Mouse (Mus musculus): Measurements from ENCODE around the gene Irx1. TPM values are rescaled to one million over a fixed set of nuclear protein-coding genes. Genes with fewer than 3 reads are reported as not detected.

Gene Irx1
- 3.8 and 4.0 TPM in 2 replicates for polyA plus RNA-seq (2014; fragmentation: Nextera tagmentation; extraction: Ambion mirVana)

DNA sequence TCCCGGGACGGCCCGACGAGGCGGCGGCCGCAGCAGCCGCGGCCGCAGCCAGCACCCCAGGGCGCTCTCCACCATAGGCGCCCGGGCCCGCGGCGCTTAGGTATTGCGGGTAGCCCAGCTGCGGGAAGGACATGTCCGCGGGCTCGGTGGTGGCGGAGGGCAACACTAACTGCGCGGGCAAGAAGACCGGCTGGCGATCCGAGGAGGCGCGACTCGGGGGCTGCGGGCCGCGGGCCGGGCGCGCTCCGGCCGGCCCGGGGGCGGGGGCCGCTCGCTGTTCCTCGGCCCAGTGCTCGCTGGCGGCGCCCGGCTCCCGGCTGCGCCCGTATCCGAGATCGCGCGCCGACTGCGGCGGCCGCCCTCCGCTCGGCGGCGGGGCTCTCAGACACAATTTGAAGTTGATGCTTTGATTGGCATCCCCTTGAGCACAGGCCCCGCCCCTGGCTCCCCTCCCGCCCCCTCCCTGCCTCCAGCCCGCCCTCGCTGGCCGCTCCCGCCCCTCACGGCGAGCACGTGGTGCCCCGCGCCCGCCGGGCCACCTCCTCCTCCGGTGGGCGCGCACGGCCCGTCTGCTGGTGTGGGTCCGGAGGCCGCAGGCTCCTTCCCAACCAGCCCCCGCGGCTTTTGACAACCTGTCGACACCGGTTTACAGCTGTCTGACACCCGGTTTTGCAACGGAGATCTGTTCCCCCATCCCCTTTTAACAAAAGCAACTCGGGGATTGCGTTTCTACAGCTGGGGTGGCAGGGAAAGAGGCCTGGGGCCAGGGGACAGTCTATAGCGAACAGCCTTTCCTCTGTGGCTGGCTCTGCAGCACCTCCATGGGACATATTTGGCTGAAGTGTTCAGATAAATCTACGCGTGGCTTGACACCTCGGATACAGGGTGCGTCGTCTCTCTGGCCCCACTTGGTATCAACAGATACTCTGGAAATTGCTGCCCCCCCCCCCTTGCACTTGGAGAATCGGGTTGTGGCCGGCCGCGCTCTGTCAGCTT lies at the start of gene Irx1:
TSS of gene Irx1 (minus strand) at position 368 of the 996 bp plus-strand sequence.
- H3K27ac ChIP-seq (replicated peaks; ENCODE audit: low read depth, low read length) = peak within 1 kb of the TSS; percentile 55; the same call in 1 of the 2 replicates
- H3K9me3 ChIP-seq (ENCODE audit: control insufficient read depth, low read length) = no peaks in the 10 kb centered on the region
- peak within 1 kb of the TSS; percentile 57 for H3K4me3 ChIP-seq (ENCODE audit: low read depth, low read length)
- peak; percentile 69 for DNase-seq (ENCODE audit: low spot score)
- H3K4me2 ChIP-seq (ENCODE audit: low read depth, low read length) = peak within 1 kb of the TSS; percentile 81
- peaks cover 94% of the 10 kb centered on the region for H3K27me3 ChIP-seq (replicated peaks; ENCODE audit: control insufficient read depth, insufficient read depth, low read length)
- H3K36me3 ChIP-seq (ENCODE audit: control insufficient read depth, insufficient read depth, low read length) = no peaks in the 10 kb centered on the region
- ATAC-seq (ENCODE audit: low read depth) = peak; percentile 60
- H3K4me1 ChIP-seq (ENCODE audit: control insufficient read depth, insufficient read depth, low read length) = no peaks in the 10 kb centered on the region; the same call in 1 of the 2 replicates
- WGBS = under 1% methylated on average over 41 of the region's 100 CpGs
- H3K9ac ChIP-seq (ENCODE audit: low read depth, low read length) = peak within 1 kb of the TSS; percentile 75

DNA sequence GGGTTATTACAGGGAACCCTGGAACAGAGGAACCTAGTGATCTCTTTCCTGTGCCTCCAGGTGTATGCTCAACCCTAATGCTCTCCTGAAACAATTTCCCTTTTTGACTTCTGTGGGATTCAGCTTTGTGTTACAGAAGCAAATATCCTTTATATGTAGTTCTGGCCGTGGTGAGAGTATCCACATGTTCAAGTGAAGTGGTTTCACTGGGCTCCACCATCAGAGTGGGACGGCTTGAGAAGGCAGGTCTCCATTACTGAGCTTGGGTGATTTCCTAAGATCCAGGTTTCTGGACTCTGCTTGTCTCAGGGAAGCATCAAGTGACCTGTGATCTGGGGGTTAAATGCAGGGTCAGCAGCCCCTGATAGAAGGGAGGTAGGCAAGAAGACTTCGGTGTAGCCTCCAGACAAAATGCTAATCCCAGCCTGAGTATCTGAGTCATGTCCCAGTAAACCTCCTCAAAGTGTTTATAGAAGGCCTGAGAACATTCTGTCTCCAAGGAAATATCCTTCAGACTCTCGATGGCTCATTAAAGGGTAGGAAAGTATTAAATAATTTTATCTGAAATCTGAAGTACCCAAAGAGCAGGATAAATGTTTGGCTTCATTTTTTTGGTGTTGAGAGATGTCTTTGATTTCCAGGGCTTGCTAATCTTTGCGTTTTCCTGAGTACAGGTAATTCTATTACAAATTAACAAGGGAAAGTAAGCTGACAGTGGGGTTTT lies 16.6 kb upstream of the Irx1 start:
- H3K27me3 ChIP-seq (replicated peaks; ENCODE audit: control insufficient read depth, insufficient read depth, low read length) = peaks cover 15% of the 10 kb centered on the region
- no peak overlapping the region for H3K4me2 ChIP-seq (ENCODE audit: low read depth, low read length)
- H3K9me3 ChIP-seq (ENCODE audit: control insufficient read depth, low read length) = no peaks in the 10 kb centered on the region
- ATAC-seq (ENCODE audit: low read depth) (no peak), DNase-seq (ENCODE audit: low spot score) (no peak)
- no peak overlapping the region for H3K4me3 ChIP-seq (ENCODE audit: low read depth, low read length)
- no peaks in the 10 kb centered on the region for H3K36me3 ChIP-seq (ENCODE audit: control insufficient read depth, insufficient read depth, low read length)
- H3K4me1 ChIP-seq (ENCODE audit: control insufficient read depth, insufficient read depth, low read length) = no peaks in the 10 kb centered on the region
- no peak overlapping the region for H3K27ac ChIP-seq (replicated peaks; ENCODE audit: low read depth, low read length)
- no peak overlapping the region for H3K9ac ChIP-seq (ENCODE audit: low read depth, low read length)
- 33% methylated on average over 5 of the region's 5 CpGs for WGBS

DNA sequence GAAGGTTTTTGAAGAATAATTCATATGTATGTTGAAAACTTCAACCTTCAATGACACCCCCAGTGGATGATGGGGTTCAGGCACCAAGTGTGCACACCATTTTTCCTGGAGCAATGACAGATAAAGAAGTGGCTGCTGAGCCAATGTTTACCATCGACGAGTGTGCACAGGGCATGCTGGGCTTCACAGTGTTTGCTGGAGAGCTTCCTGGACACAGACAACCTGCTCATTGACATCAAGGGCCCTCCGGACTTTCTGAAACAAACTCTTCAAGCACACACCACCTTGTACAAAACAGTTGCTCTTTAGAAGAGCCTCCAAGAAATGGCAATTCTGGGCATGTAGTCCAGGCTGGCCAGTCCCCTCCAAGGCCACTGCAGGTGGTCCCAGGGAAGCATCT lies 12.2 kb upstream of the Irx1 start:
- no peak for DNase-seq (ENCODE audit: low spot score)
- no peaks in the 10 kb centered on the region for H3K4me1 ChIP-seq (ENCODE audit: control insufficient read depth, insufficient read depth, low read length)
- H3K4me3 ChIP-seq (ENCODE audit: low read depth, low read length) = no peak overlapping the region
- H3K36me3 ChIP-seq (ENCODE audit: control insufficient read depth, insufficient read depth, low read length) = no peaks in the 10 kb centered on the region
- 87% methylated on average over 3 of the region's 3 CpGs for WGBS
- H3K9me3 ChIP-seq (ENCODE audit: control insufficient read depth, low read length) = no peaks in the 10 kb centered on the region
- no peak for ATAC-seq (ENCODE audit: low read depth)
- peaks cover 23% of the 10 kb centered on the region for H3K27me3 ChIP-seq (replicated peaks; ENCODE audit: control insufficient read depth, insufficient read depth, low read length)
- no peak overlapping the region for H3K4me2 ChIP-seq (ENCODE audit: low read depth, low read length)
- H3K9ac ChIP-seq (ENCODE audit: low read depth, low read length) = no peak overlapping the region
- no peak overlapping the region for H3K27ac ChIP-seq (replicated peaks; ENCODE audit: low read depth, low read length)

DNA sequence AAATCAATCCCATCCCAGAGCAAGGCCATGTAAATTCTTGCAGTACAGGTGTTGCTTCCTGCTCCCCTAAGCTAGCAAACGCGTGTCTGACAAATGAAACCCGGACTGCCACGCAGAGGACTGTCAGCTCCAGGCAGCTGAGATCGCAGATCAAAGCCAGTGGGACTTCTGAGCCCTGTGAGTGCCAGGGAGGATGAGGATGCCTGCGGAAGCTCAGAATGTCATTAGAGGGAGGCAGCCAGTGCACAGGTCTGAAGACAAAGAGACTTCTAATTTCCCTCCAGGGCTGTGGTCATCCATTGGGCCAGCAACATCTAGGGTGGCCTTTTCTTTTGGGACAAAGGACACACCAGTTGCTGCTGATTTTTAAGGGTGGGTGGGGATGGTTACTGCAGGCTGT lies 4.8 kb upstream of the Irx1 start:
- WGBS = under 1% methylated on average over 6 of the region's 6 CpGs
- Histone ChIP-seq H3K4me2 (ENCODE audit: low read depth, low read length) (no peak overlapping the region), H3K27ac (replicated peaks; ENCODE audit: low read depth, low read length) (no peak overlapping the region), H3K4me1 (ENCODE audit: control insufficient read depth, insufficient read depth, low read length) (no peaks in the 10 kb centered on the region; the same call in 1 of the 2 replicates), H3K27me3 (replicated peaks; ENCODE audit: control insufficient read depth, insufficient read depth, low read length) (peaks cover 90% of the 10 kb centered on the region), H3K36me3 (ENCODE audit: control insufficient read depth, insufficient read depth, low read length) (no peaks in the 10 kb centered on the region), H3K9ac (ENCODE audit: low read depth, low read length) (no peak overlapping the region), H3K4me3 (ENCODE audit: low read depth, low read length) (no peak overlapping the region), H3K9me3 (ENCODE audit: control insufficient read depth, low read length) (no peaks in the 10 kb centered on the region)
- no peak for DNase-seq (ENCODE audit: low spot score)
- no peak for ATAC-seq (ENCODE audit: low read depth)

DNA sequence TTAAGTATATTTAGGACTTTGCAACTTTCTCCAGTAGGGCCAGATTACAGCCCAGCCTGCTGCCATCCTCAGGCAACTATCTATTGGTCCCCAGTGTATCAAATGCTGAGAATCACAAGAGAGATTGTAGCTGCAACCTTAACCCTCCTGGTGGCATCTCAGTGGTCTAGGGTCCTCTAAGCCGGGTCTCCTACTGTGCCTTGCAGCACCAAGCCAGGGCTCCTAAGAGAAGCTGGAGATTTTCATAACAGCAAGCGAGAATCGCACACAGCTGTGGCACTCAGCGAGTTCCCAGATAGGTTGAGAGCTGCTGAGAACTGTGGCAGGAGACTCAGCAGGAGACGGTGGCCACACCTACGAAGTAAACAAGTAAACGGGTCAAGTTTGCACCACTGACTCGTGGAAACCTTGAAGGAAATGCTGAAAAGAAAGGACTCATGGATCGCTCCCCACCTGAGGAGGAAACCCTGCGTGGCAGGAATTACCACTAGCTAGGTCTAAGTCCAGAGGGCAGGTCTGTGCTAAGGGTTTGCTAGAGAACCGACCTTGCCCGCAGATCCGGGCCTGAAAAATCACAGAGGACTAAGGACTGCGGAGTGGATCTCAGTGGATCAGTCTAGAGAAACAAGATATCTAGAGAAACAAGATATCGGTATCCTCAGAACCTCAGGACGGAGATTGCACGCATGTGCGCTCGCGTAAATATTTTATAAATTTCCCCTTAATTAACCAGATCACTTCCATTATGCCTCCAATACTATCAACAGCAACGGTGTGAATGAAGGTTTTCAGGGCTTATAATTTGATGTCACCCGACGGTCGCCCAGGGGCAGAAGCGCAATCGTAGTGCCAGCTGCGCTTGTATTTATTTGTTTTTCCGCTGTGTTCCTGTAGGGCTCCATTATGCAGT lies 4.1 kb upstream of the Irx1 start:
- no peaks in the 10 kb centered on the region for H3K9me3 ChIP-seq (ENCODE audit: control insufficient read depth, low read length)
- no peaks in the 10 kb centered on the region; the same call in 1 of the 2 replicates for H3K4me1 ChIP-seq (ENCODE audit: control insufficient read depth, insufficient read depth, low read length)
- H3K27me3 ChIP-seq (replicated peaks; ENCODE audit: control insufficient read depth, insufficient read depth, low read length) = peaks cover 96% of the 10 kb centered on the region
- no peak overlapping the region for H3K4me3 ChIP-seq (ENCODE audit: low read depth, low read length)
- no peak overlapping the region for H3K4me2 ChIP-seq (ENCODE audit: low read depth, low read length)
- DNase-seq (ENCODE audit: low spot score) (no peak), ATAC-seq (ENCODE audit: low read depth) (no peak)
- no peaks in the 10 kb centered on the region for H3K36me3 ChIP-seq (ENCODE audit: control insufficient read depth, insufficient read depth, low read length)
- 2% methylated on average over 28 of the region's 28 CpGs for WGBS
- H3K9ac ChIP-seq (ENCODE audit: low read depth, low read length) = no peak overlapping the region
- no peak overlapping the region for H3K27ac ChIP-seq (replicated peaks; ENCODE audit: low read depth, low read length)

DNA sequence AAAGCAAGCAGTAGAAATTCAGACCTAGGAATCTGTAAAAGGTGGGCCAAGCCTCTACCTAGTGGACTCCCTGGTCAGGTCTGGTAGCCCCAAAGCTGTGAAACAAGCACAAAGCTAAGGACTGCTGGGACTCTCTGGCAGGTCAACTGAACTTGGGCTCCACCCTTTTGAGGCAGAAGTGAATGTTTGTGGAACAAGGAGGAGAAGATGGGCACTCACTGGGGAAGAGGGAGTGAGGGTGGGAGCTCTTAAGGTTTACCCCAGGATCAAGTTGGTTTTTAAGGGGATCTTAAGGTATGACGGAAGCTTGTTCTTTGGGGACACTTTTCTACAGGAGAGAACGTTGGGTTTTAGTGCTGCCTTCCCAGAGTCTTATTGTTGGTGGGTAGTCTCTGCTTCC lies 3.1 kb upstream of the Irx1 start:
- no peaks in the 10 kb centered on the region for H3K9me3 ChIP-seq (ENCODE audit: control insufficient read depth, low read length)
- no peak overlapping the region for H3K9ac ChIP-seq (ENCODE audit: low read depth, low read length)
- peaks cover 93% of the 10 kb centered on the region for H3K27me3 ChIP-seq (replicated peaks; ENCODE audit: control insufficient read depth, insufficient read depth, low read length)
- 19% methylated on average over 2 of the region's 2 CpGs for WGBS
- DNase-seq (ENCODE audit: low spot score) = no peak
- H3K4me1 ChIP-seq (ENCODE audit: control insufficient read depth, insufficient read depth, low read length) = no peaks in the 10 kb centered on the region; the same call in 1 of the 2 replicates
- H3K4me2 ChIP-seq (ENCODE audit: low read depth, low read length) = no peak overlapping the region
- no peak overlapping the region for H3K4me3 ChIP-seq (ENCODE audit: low read depth, low read length)
- no peaks in the 10 kb centered on the region for H3K36me3 ChIP-seq (ENCODE audit: control insufficient read depth, insufficient read depth, low read length)
- H3K27ac ChIP-seq (replicated peaks; ENCODE audit: low read depth, low read length) = no peak overlapping the region
- ATAC-seq (ENCODE audit: low read depth) = no peak

DNA sequence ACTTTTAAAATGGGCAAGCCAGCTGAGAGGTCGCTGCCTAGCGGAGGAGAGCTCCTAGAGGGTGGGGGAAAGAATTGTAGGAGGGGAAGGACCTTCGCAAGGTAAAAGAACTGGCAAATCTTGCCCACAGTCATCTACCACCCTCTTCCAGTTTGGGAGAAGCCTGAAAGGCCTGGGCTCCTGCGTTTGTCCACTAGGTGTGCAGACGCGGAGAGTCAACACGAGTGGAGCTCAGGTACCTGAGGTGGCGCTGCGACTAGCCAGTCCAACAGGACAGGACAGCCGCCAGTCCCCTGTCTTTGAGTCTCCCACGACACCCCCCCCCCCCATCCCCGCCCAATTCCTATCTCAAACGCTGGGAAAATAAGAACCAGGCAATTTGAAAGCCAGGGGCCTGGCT lies 843 bp upstream of the Irx1 start:
- no peaks in the 10 kb centered on the region for H3K9me3 ChIP-seq (ENCODE audit: control insufficient read depth, low read length)
- peak; percentile 26 for DNase-seq (ENCODE audit: low spot score)
- H3K4me1 ChIP-seq (ENCODE audit: control insufficient read depth, insufficient read depth, low read length) = no peaks in the 10 kb centered on the region; the same call in 1 of the 2 replicates
- no peaks in the 10 kb centered on the region for H3K36me3 ChIP-seq (ENCODE audit: control insufficient read depth, insufficient read depth, low read length)
- no peak overlapping the region for H3K27ac ChIP-seq (replicated peaks; ENCODE audit: low read depth, low read length)
- H3K9ac ChIP-seq (ENCODE audit: low read depth, low read length) = no peak overlapping the region
- no peak for ATAC-seq (ENCODE audit: low read depth)
- peak overlapping the region; percentile 57; the same call in 1 of the 2 replicates for H3K4me3 ChIP-seq (ENCODE audit: low read depth, low read length)
- WGBS = 3% methylated on average over 12 of the region's 13 CpGs
- peaks cover 94% of the 10 kb centered on the region for H3K27me3 ChIP-seq (replicated peaks; ENCODE audit: control insufficient read depth, insufficient read depth, low read length)
- peak overlapping the region; percentile 81 for H3K4me2 ChIP-seq (ENCODE audit: low read depth, low read length)
